Mouse (Mus musculus): ENCODE measurements around the gene Gcnt1. TPM values are rescaled to one million over a fixed set of nuclear protein-coding genes. Genes with fewer than 3 reads are reported as not detected.

Gene Gcnt1
- polyA plus RNA-seq, 1 experiment from 2014 or later, result 21.0 TPM

- Histone ChIP-seq H3K4me3 (ENCODE audit: low read length) (no peak overlapping the region), H3K36me3 (ENCODE audit: control insufficient read depth, insufficient read depth, low read length) (no peaks in the 10 kb centered on the region), H3K27me3 (ENCODE audit: control insufficient read depth, insufficient read depth, low read length) (no peaks in the 10 kb centered on the region), H3K4me2 (replicated peaks; ENCODE audit: low read depth, low read length) (no peak overlapping the region), H3K9me3 (ENCODE audit: control insufficient read depth, low read length) (no peaks in the 10 kb centered on the region), H3K4me1 (ENCODE audit: control insufficient read depth, insufficient read depth, low read length) (no peaks in the 10 kb centered on the region), H3K27ac (ENCODE audit: low read depth, low read length) (no peak overlapping the region), H3K9ac (ENCODE audit: low read depth, low read length) (no peak overlapping the region)
- 86% methylated on average over 6 of the region's 6 CpGs for WGBS
- ATAC-seq (ENCODE audit: low FRiP score, low TSS enrichment), result no peak
Measured at GRCm38 (mm10) chr19:17382807-17383397, 10.3 kb upstream of the Gcnt1 start.

DNA sequence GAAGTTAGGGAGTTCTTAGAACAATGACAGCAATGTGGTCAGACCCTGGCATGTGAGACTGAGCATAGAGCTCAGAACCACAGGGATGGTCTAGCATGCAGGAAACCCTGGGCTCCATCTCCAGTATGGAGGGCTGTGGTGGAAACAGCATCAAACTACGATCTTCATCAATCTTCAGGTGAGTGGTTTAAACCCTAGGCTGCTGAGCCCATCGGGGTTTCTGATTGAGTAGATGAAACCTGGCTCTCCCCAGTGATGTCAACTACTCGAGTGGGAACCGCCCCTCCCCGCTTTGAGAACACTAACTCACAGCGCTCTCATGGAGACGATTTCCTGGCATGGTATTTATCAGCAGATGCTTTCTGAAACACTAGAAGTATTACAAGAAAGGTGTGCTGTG lies 7.9 kb upstream of the Gcnt1 start:
- H3K4me2 ChIP-seq (replicated peaks; ENCODE audit: low read depth, low read length), result no peak overlapping the region
- no peak overlapping the region for H3K4me3 ChIP-seq (ENCODE audit: low read length)
- 64% methylated on average over 7 of the region's 7 CpGs for WGBS
- no peaks in the 10 kb centered on the region for H3K27me3 ChIP-seq (ENCODE audit: control insufficient read depth, insufficient read depth, low read length)
- H3K27ac ChIP-seq (ENCODE audit: low read depth, low read length), result no peak overlapping the region
- no peak for ATAC-seq (ENCODE audit: low FRiP score, low TSS enrichment)
- no peaks in the 10 kb centered on the region for H3K9me3 ChIP-seq (ENCODE audit: control insufficient read depth, low read length)
- no peaks in the 10 kb centered on the region for H3K4me1 ChIP-seq (ENCODE audit: control insufficient read depth, insufficient read depth, low read length)
- no peaks in the 10 kb centered on the region for H3K36me3 ChIP-seq (ENCODE audit: control insufficient read depth, insufficient read depth, low read length)
- no peak overlapping the region for H3K9ac ChIP-seq (ENCODE audit: low read depth, low read length)

DNA sequence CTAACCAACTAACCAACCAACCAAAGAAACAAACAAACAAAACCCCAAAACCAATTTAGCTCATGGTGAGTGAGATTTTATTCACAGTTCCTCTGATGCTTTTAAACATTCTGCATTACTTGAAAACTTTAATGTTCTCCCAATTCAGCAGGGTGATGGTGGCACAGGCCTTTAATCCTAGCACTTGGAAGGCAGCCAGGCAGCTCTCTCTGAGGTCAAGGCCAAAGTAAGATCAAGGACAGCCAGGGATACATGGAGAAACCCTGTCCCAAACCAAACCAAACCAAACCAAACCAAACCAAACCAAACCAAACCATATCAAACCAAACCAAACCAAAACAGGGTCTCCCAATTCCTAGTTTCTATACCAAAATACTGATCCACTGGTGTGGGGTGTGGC lies 6.2 kb upstream of the Gcnt1 start:
- no peak for ATAC-seq (ENCODE audit: low FRiP score, low TSS enrichment)
- no peaks in the 10 kb centered on the region for H3K9me3 ChIP-seq (ENCODE audit: control insufficient read depth, low read length)

DNA sequence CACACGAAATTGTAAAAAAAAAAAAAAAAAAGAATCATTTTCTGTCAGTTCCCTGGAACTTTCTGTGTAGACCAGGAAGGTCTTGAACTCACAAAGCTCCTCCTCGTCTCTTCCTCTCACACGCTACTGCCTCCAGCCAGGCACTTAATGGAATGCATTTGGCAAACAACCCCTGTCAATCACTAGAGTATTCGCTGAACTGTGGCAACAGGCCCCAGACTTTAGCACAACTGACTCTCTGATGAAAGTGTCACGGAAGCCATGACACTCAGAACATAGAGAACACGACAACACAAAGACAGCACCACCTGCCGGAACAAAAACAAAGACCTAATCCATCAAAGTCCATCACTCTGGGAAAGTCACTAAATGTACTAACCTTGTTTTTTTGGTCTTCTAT lies 3.1 kb downstream of the Gcnt1 start:
- 61% methylated on average over 7 of the region's 7 CpGs for WGBS
- no peak for ATAC-seq (ENCODE audit: low FRiP score, low TSS enrichment)
- H3K36me3 ChIP-seq (ENCODE audit: control insufficient read depth, insufficient read depth, low read length), result no peaks in the 10 kb centered on the region

More for the DNA sequence above, 6.2 kb upstream of the Gcnt1 start:
- H3K4me2 ChIP-seq (replicated peaks; ENCODE audit: low read depth, low read length), result no peak overlapping the region
- H3K36me3 ChIP-seq (ENCODE audit: control insufficient read depth, insufficient read depth, low read length), result no peaks in the 10 kb centered on the region
- H3K9ac ChIP-seq (ENCODE audit: low read depth, low read length), result no peak overlapping the region
- H3K27ac ChIP-seq (ENCODE audit: low read depth, low read length), result no peak overlapping the region
- H3K27me3 ChIP-seq (ENCODE audit: control insufficient read depth, insufficient read depth, low read length), result no peaks in the 10 kb centered on the region
- no peaks in the 10 kb centered on the region for H3K4me1 ChIP-seq (ENCODE audit: control insufficient read depth, insufficient read depth, low read length)
- no peak overlapping the region for H3K4me3 ChIP-seq (ENCODE audit: low read length)

DNA sequence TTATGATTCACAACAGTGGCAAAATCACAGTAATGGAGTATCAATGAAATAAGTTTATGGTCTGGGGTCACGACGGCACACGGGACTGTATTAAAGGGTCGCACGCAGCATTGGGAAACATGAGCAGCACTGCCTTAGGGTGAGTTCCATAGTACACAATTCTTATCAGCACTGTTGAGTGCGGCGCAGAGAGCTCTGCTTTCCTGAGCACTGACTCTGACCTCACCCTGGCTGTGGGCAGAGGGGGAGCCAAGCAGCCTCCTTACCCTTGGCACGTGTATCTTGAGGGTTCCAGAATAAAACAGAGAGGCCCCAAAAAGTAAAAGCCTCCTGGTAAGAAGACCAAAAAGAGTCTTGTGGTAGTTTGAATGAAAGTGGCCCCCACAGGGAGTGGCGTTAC lies 4.1 kb downstream of the Gcnt1 start:
- Histone ChIP-seq H3K4me2 (replicated peaks; ENCODE audit: low read depth, low read length) (no peak overlapping the region), H3K9ac (ENCODE audit: low read depth, low read length) (no peak overlapping the region), H3K9me3 (ENCODE audit: control insufficient read depth, low read length) (no peaks in the 10 kb centered on the region), H3K36me3 (ENCODE audit: control insufficient read depth, insufficient read depth, low read length) (no peaks in the 10 kb centered on the region), H3K4me1 (ENCODE audit: control insufficient read depth, insufficient read depth, low read length) (no peaks in the 10 kb centered on the region), H3K4me3 (ENCODE audit: low read length) (no peak overlapping the region), H3K27ac (ENCODE audit: low read depth, low read length) (no peak overlapping the region), H3K27me3 (ENCODE audit: control insufficient read depth, insufficient read depth, low read length) (no peaks in the 10 kb centered on the region)
- no peak for ATAC-seq (ENCODE audit: low FRiP score, low TSS enrichment)
- WGBS, result 92% methylated on average over 9 of the region's 9 CpGs

More for the DNA sequence above, 3.1 kb downstream of the Gcnt1 start:
- Histone ChIP-seq H3K4me2 (replicated peaks; ENCODE audit: low read depth, low read length) (no peak overlapping the region), H3K27me3 (ENCODE audit: control insufficient read depth, insufficient read depth, low read length) (no peaks in the 10 kb centered on the region), H3K4me1 (ENCODE audit: control insufficient read depth, insufficient read depth, low read length) (no peaks in the 10 kb centered on the region), H3K9ac (ENCODE audit: low read depth, low read length) (no peak overlapping the region), H3K4me3 (ENCODE audit: low read length) (no peak overlapping the region), H3K27ac (ENCODE audit: low read depth, low read length) (no peak overlapping the region), H3K9me3 (ENCODE audit: control insufficient read depth, low read length) (no peaks in the 10 kb centered on the region)

DNA sequence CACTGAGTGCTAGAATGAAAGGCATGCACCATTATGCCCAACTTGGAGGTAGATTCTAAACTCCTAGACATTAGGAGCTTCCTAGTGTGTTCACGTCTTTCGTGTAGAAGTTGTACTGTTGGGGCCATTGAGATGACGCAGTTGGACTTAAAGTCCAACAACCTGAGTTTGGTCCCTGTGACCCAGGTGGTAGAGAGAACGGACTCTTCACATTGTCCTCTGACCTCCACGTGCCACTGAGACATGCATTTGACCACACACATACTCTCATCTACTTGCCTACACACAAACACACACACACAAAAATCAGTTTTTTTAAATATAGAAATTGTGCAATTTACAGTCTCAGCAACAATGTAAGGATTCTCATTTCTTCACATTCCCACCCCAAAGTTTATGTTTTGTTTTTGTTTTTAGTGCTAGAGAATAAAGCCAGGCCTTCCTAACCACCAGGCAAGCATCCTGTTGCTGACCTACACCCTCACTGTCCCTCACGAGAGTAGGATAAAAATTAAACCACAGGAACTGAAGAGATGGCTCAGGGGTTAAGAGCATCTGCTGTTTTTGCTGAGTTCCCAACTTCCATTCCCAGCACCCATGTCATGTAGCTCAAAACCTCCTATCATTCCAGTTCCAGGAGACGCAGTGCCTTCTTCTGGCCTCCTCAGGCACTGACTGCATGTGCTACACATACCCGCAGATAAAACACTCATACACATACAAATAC lies 6.1 kb downstream of the Gcnt1 start:
- Histone ChIP-seq H3K9me3 (ENCODE audit: control insufficient read depth, low read length) (no peaks in the 10 kb centered on the region), H3K4me1 (ENCODE audit: control insufficient read depth, insufficient read depth, low read length) (no peaks in the 10 kb centered on the region), H3K27me3 (ENCODE audit: control insufficient read depth, insufficient read depth, low read length) (no peaks in the 10 kb centered on the region), H3K4me2 (replicated peaks; ENCODE audit: low read depth, low read length) (no peak overlapping the region), H3K4me3 (ENCODE audit: low read length) (no peak overlapping the region), H3K27ac (ENCODE audit: low read depth, low read length) (no peak overlapping the region), H3K36me3 (ENCODE audit: control insufficient read depth, insufficient read depth, low read length) (no peaks in the 10 kb centered on the region), H3K9ac (ENCODE audit: low read depth, low read length) (no peak overlapping the region)
- ATAC-seq (ENCODE audit: low FRiP score, low TSS enrichment), result no peak
- WGBS, result 90% methylated on average over 8 of the region's 8 CpGs

DNA sequence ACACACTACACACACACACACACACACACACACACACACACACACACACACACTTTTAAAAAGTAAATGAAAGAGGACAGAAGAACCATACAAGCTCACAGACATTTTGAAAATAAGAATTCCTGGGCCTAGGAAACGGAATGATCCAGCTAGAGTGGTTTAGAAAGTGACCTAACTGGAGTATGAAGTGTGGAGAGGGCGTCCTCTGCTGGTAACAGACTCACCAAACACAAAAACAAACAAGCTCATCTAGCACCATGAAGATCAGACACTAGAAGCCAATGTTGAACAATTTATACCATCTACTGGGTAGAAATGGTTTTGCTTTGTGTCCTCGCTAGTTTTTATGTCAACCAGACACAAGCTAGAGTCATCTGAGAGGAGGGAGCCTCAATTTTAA lies 7.9 kb downstream of the Gcnt1 start:
- Histone ChIP-seq H3K4me3 (ENCODE audit: low read length) (no peak overlapping the region), H3K4me2 (replicated peaks; ENCODE audit: low read depth, low read length) (no peak overlapping the region), H3K9me3 (ENCODE audit: control insufficient read depth, low read length) (no peaks in the 10 kb centered on the region), H3K27me3 (ENCODE audit: control insufficient read depth, insufficient read depth, low read length) (no peaks in the 10 kb centered on the region), H3K27ac (ENCODE audit: low read depth, low read length) (no peak overlapping the region), H3K36me3 (ENCODE audit: control insufficient read depth, insufficient read depth, low read length) (no peaks in the 10 kb centered on the region), H3K9ac (ENCODE audit: low read depth, low read length) (no peak overlapping the region), H3K4me1 (ENCODE audit: control insufficient read depth, insufficient read depth, low read length) (no peaks in the 10 kb centered on the region)
- 48% methylated on average over 3 of the region's 3 CpGs for WGBS
- no peak for ATAC-seq (ENCODE audit: low FRiP score, low TSS enrichment)

GRCm38 (mm10) chr19:17361181-17361580 lies 11.5 kb downstream of the Gcnt1 start:
- no peak for ATAC-seq (ENCODE audit: low FRiP score, low TSS enrichment)
- WGBS, result 85% methylated on average over 2 of the region's 2 CpGs
- Histone ChIP-seq H3K27ac (ENCODE audit: low read depth, low read length) (no peak overlapping the region), H3K27me3 (ENCODE audit: control insufficient read depth, insufficient read depth, low read length) (no peaks in the 10 kb centered on the region), H3K9ac (ENCODE audit: low read depth, low read length) (no peak overlapping the region), H3K4me1 (ENCODE audit: control insufficient read depth, insufficient read depth, low read length) (0 out of 2 replicates have a peak, but pooled peaks cover 3% of the 10 kb centered on the region), H3K9me3 (ENCODE audit: control insufficient read depth, low read length) (no peaks in the 10 kb centered on the region), H3K4me3 (ENCODE audit: low read length) (no peak overlapping the region), H3K36me3 (ENCODE audit: control insufficient read depth, insufficient read depth, low read length) (no peaks in the 10 kb centered on the region), H3K4me2 (replicated peaks; ENCODE audit: low read depth, low read length) (no peak overlapping the region)

DNA sequence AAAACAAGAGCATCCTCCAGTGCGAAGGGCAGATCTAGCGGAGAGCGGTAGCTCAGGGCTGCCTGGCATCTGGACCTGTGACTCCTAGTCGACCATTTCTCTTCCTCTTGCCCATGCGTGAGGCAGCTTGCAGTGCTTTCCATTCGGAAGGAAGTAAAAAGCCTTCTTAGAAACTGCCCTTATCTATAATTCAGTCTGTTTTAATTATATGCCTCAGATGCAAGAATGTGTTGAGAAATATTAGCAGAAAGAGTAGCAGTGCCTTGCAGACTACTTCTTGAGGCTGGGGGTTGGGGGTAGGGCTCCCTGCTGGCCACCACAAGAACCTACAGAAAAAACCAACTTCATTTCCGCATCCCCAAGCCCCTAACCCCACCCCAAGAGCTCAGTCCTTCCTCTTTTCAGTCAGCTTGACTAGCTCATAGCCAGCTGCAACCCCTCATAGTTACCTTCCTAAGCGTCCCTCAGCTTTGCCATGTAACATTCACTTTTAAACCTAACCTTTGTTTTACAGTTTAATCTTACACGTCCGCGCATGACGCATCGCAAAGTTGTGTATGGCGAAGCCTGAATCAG lies 13.2 kb downstream of the Gcnt1 start:
- no peak overlapping the region for H3K27ac ChIP-seq (ENCODE audit: low read depth, low read length)
- H3K4me1 ChIP-seq (ENCODE audit: control insufficient read depth, insufficient read depth, low read length), result 0 out of 2 replicates have a peak, but pooled peaks cover 3% of the 10 kb centered on the region
- H3K4me2 ChIP-seq (replicated peaks; ENCODE audit: low read depth, low read length), result no peak overlapping the region
- no peaks in the 10 kb centered on the region for H3K27me3 ChIP-seq (ENCODE audit: control insufficient read depth, insufficient read depth, low read length)
- no peak overlapping the region for H3K4me3 ChIP-seq (ENCODE audit: low read length)
- WGBS, result 83% methylated on average over 14 of the region's 14 CpGs
- no peak for ATAC-seq (ENCODE audit: low FRiP score, low TSS enrichment)
- no peaks in the 10 kb centered on the region for H3K36me3 ChIP-seq (ENCODE audit: control insufficient read depth, insufficient read depth, low read length)
- no peak overlapping the region for H3K9ac ChIP-seq (ENCODE audit: low read depth, low read length)
- H3K9me3 ChIP-seq (ENCODE audit: control insufficient read depth, low read length), result no peaks in the 10 kb centered on the region
